Mouse (Mus musculus): Measurements from ENCODE around the gene Fastk. TPM values are rescaled to one million over a fixed set of nuclear protein-coding genes. Genes with fewer than 3 reads are reported as not detected.

Gene Fastk
- 10 to 100 TPM; 53.4 to 57.0 TPM for polyA plus RNA-seq (2017; shearing (Covaris generic))

GRCm38 (mm10) chr5:24444746-24445427 is at the start of gene Fastk:
Fastk (minus strand) TSS chr5:24445287.
- peak; percentile 76 for ATAC-seq

DNA sequence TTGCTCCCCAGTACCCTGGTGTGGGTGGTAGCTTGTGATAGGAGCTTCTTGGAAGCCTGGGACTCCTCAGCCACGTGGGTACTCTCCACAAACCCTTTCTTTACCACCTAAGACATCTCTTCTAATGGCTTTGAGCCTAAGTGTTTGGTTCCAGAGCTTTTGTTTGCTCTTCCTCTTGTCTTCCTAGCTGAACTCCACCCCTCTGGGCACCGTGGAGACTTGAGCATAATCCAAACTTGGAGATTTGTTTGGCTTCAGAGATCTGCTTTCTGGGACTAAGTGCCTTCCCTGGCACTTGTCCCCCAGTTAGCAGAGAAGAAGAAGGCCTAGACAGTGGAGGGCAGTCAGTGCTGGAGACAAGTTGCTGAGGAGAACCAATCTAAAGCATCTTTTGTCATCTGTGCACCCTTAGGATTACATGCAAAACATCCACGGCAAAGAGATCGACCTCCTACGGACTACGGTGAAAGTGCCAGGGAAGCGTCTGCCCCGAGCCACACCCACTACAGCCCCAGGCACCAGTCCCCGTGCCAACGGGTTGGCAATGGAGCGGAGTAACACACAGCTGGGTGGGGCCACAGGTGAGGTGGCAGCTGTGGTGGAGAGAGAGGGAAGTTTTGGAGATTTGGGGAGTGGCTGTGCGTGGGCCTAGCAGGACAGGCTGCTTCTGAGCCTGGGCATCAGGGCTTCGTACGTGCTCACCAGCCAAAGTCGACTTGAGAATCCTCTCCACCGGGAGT is 47.6 kb upstream of the Fastk start:
- no peak for ATAC-seq

DNA sequence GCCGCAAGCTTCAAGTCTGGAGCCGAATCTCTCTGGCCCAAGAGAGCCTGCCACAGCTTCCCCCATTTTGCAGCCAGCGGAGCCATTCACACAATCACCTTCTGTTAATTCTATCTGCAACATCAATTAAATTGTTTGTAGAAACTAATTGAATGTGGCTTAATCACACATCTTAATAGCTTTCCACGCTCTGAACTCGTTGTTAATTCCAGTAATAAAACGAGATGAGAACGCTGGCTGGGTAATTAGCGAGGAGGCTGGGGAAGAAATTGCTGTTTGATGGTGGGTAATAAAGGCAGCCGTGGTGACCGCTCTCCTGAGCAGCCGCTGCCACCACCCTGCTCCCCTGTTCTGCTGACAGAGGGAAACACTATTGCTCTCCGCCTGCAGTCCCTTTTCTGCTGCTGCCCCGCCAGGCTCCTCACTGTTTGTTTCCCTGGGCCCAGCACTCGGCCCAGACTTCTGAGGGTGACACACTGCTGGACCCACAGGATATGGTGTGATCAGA is 45.4 kb upstream of the Fastk start:
- no peak for ATAC-seq

GRCm38 (mm10) chr5:24486738-24487137 is 41.7 kb upstream of the Fastk start:
- no peak for ATAC-seq

DNA sequence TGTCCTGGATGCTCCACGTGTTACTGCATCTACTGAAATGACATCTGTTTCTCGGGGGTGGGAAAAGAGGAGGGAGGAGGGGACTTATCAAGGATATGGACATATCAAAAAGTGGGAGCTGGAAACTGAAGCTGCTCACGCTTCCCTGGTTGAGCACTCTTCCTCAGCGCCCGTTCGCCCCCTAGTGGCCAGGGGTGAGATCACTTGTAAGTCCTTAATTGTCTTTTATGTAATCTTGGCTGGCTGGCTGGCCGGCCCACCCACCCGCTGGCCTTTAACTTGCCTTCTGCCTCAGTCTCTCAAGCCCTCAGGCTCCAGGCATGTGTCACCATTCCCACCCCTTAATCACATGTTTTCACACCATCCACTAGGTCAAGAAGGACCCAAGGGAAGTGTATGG is 41.0 kb upstream of the Fastk start:
- ATAC-seq = peak; percentile 44

- ATAC-seq = no peak
Observed at GRCm38 (mm10) chr5:24484963-24485362, 39.9 kb upstream of the Fastk start.

DNA sequence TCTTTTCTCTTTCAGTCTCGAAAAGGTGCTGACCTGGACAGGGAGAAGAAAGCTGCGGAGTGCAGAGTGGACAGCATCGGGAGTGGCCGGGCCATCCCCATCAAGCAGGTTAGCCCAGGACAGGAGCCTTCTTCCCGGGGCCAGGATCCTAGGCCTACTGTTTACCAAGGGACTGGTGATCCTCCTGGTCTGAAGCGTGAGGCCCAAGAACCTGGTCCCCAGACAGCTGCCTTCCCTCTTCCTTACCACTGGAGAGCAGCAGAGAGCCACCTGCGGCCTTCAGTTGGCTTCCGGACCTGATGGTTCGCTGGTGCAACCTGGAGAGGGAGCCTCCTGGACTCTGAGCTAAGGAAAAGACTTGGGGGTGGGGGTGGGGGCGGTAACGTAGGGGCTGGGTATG is 38.2 kb upstream of the Fastk start:
- ATAC-seq = peak; percentile 79

DNA sequence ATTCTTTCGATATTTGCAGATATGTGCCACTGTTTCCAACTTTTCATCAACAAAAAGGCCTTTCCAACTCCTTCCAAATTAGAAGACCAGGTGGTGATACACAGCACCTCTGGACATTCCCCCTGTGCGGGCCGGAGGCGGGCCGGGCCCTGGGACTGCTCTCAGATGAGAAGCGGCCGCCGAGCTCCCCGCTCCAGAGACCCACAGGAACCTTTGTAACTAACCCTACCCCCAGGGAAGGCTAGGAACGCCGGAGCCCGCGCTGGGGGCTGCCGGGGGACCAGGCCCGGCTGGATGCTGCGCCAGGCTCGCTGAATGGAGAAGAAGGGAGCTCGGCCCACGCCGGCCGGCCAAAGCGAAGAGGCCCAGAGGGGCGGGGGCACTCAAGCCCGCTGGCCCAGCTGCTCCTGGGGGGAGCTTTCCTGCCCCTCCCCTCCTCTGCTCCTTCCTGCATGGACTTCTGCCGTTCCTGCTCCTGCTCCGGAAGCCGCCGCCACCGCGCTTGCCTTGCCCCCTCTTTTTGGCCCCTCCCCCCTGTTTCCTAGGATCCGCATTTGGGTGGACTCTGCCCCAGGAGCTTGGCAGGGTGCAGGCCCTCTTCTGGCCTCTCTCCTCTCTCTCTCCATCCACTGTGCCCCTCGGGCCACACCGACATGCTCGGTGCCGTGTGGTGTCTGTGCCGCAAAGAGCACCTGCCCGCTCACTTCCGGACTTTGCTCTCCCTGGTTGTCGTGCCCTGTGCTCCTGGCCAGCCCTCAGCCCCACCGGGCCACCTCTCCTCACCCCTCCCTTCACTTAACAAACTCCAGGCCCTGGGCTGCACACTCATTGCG is 37.4 kb upstream of the Fastk start:
- ATAC-seq = no peak

- no peak for ATAC-seq
Observed at GRCm38 (mm10) chr5:24481647-24482046, 36.6 kb upstream of the Fastk start.

- ATAC-seq = no peak
Observed at GRCm38 (mm10) chr5:24477909-24478308, 32.8 kb upstream of the Fastk start.

DNA sequence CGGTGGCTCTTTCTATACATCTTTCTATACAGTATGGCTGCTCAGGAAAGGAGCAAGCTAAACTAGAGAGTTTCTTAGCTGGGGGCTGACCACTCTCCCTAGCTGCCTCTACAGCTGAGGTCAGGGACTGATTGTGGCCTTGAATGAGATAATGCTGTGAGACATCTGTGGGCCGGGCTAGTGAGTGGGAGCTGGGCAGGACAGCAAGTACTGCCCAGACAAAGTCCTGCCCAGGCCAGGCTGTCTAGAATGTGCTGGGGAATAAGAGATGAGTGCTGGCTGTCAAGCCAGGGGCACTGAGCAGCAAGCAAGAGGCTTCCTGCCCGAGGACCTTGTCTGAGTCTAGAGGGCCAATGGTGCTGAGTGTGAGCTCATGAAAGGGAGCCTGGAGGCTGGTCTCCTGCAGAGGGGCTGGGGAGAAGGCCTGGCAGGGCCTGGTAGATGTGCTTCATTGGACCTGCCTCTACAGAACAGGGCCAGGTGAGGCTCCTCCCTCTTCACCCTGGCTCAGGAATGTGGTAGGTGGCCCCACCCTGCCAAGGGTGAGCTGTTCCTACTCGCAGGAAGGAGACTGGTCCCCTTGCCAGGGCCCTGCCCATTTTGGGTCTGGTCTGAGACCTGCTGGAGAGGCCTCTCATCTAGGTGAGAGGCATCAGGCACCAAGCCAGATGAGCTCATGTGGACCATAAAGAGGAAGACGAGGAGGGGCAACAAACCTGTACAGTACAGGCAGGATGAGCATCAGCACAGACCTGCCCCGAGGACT is 30.6 kb upstream of the Fastk start:
- no peak for ATAC-seq

DNA sequence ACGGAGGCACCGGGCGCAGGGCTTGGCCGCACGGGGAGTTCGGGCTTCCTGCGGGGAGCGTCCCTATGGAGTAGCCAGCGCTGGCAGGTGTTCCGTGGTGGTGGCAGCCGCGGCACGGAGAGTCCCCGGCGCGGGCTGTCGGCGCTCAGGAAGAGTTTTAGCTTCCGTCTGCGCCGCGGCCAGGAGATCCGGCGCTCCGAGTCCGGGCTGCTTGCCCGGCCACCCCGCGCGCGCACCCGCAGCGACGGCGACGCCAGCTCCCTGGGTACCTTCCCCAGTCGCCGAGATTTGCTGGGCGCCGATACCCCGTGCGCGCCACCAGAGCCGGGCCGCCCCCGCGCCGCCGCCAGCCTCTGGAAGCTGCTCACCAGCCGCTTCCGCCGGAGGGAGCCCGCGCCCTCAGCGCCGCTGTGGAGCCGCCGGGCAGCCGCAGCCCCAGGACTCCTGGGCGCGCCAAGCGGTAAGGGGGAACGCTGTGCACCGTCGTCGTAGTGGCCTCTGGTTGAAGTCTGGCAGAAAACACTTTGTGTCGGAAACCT is 29.7 kb upstream of the Fastk start:
- peak; percentile 70 for ATAC-seq

DNA sequence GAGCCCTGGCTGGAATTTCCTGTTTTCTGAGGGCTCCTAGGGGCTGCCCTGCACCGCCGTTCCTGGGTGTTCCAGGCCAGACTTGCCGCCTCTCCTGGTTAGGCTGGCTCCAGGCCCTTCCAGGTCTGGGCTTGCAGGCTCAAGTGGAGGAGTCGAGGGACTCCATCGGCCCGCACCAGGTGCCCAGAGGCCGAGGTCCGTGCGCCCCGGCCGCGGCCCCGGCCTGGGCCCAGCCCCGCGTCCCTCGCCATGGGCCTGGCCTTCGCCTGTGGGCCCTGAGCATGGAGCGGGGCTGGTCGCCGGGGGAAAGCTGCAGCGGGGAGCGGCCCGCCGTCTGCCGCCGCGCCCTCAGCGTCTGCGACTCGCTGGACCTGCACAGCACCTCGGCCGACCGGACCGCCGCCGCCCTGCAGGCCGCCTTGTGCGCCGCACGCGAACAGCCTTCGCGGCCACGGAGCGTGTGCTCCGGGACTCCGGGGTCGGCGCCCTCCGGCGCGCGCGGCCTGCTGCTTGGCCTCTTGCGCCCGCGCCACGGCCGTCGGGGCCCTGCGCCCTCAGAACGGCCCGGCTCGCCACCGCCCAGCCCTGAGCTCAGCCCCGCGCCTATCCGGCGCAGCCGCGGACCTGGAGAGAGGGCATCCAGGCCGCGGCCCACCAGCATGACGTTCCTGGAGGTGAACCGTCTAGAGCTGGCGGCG is 29.1 kb upstream of the Fastk start:
- peak; percentile 25 for ATAC-seq

GRCm38 (mm10) chr5:24472884-24473619 is 28.0 kb upstream of the Fastk start:
- no peak for ATAC-seq

- peak; percentile 81 for ATAC-seq
Observed at GRCm38 (mm10) chr5:24470600-24470999, 25.5 kb upstream of the Fastk start.

GRCm38 (mm10) chr5:24466762-24467161 is 21.7 kb upstream of the Fastk start:
- ATAC-seq = no peak

GRCm38 (mm10) chr5:24455613-24456012 is 10.5 kb upstream of the Fastk start:
- no peak for ATAC-seq

DNA sequence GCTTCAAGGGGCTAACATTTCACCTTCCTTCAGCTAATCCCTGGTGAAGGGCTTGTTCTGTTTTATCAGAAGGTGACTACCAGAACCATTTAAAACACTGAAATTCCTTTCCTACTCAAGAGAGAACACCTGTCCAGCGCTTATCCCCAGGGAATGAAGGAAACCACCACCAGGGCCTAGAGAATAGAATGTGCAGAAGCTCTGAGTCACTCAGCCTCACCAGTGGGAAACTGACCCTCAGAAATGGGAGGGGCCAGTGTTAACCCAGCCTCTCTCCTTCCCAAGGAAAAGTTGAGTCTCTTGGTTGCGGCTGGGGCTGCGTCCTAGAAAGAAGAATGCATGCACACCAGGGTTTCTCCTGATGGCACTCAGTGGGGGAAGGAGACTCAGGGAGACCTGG is 10.0 kb upstream of the Fastk start:
- ATAC-seq = no peak

- no peak for ATAC-seq
Observed at GRCm38 (mm10) chr5:24453985-24454303, 8.9 kb upstream of the Fastk start.

GRCm38 (mm10) chr5:24453283-24453984 is 8.3 kb upstream of the Fastk start:
- no peak for ATAC-seq

All from CD4-positive, CD25-positive, alpha-beta regulatory T cell, adult 4 months (primary cell).